Mouse (Mus musculus): ENCODE data around the gene Nt5dc2.

Gene Nt5dc2

DNA sequence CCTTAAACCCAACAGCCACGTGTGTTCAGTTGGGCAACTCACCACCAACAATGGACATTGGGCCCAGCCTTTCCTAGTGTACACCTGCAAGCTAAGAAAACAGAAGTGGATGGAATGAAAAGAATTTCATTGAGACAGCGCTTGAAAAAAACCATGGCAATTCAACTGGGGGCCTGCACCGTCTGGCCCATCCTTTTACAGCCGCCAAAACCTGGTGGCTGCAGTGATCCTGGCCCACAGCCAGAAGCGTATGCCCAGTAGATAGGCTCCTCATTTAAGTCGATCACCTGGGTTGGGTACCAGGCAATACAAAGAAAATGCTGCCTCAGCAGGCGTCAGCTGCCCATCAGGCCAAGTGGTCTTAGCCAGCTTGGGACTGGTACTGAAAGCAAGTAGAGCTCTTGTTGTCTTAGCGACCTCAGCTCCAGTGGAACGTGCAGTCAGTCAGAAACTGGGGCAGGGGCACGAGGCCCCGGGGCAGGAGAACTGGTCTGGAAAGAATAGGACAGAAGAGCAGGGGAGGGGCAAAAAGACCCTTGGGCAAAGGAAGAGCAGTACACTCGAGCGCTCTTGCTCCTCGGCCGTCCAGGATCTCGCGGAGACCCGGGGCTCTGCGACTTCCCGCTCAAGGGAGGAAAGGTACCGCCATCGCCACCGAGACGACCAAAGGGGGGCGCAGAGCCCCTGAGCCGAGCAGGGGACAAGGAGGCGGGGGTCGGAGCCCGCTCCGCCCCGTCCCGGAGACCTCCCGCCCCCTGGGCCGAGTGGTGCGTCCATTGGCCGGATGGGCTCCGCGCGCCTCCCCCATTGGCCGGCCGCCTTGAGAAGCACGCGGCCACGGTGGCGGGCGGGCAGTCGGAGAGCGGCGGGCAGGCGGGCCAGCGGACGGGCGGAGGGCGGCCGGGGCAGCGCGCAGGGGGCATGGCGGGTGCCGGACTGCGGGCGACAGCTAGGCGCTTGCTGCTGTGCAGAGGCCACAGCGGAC is at the start of gene Nt5dc2:
TSS of gene Nt5dc2 (plus strand) at position 818 of the 985 bp plus-strand sequence.
- in situ Hi-C loops (cut with MboI; ENCODE audit: low pct_unique_long_range_greater_than_20kb in 1 of 2, low sequenced_read_pairs in 2 of 2, unreplicated experiment in 1 of 2): no loop called here

DNA sequence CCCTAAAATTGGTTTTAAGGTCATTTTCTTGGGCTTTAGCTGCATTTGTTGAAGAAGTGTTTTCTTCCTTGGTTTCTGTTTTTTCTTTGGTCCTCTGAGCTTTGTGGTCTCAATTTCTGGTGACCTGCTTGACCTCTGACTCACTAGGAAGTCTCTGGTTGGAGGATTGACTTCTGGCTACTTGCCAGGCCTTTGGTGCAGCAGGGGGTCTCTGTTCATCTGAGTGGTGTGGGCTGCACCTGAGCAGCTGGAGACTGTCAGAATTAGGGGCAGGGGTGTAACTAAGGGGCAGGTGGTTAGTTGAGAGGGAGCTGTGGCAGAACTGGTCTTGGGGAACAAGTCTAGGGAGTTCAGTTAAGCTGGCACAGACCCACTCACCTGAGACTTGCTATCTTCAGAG is 49.7 kb upstream of the Nt5dc2 start:
- in situ Hi-C loops (cut with MboI; ENCODE audit: low pct_unique_long_range_greater_than_20kb in 1 of 2, low sequenced_read_pairs in 2 of 2, unreplicated experiment in 1 of 2): no loop called here

DNA sequence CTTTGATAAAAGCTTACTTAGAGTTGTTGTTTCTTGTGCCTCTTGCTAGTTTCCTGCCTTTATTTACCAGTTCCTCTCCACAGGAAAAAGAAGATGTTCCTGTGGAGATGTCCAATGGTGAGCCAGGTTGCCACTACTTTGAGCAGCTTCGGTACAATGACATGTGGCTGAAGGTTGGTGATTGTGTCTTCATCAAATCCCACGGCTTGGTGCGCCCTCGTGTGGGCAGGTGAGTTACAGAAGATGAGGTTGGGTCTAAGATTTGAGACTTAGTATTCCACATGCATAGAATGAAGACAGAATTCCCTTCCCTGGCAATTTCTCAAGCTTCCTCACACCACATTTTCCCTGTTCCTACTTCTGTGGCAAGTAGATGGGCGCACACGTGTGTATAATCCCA is 43.4 kb upstream of the Nt5dc2 start:
- in situ Hi-C loops (cut with MboI; ENCODE audit: low pct_unique_long_range_greater_than_20kb in 1 of 2, low sequenced_read_pairs in 2 of 2, unreplicated experiment in 1 of 2): no loop called here

DNA sequence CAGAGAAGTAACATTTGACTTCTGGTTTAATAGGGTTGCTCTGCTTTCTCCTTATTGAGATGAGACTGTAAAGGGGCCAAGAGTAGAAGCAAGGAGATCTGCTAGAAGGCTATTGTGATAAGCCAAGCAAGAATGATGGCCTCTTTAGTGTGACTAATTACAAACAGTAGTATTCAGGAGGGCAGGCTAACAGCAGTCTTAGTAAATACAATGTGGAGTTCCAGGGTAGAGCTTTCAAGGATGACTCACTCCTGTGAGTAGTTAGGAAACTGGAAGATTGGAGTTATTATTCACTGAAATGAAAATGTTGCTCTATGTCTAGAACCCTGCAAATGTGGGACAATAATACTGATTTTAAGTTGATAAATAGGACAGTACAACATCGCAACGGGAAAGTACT is 42.3 kb upstream of the Nt5dc2 start:
- in situ Hi-C loops (cut with MboI; ENCODE audit: low pct_unique_long_range_greater_than_20kb in 1 of 2, low sequenced_read_pairs in 2 of 2, unreplicated experiment in 1 of 2): no loop called here

DNA sequence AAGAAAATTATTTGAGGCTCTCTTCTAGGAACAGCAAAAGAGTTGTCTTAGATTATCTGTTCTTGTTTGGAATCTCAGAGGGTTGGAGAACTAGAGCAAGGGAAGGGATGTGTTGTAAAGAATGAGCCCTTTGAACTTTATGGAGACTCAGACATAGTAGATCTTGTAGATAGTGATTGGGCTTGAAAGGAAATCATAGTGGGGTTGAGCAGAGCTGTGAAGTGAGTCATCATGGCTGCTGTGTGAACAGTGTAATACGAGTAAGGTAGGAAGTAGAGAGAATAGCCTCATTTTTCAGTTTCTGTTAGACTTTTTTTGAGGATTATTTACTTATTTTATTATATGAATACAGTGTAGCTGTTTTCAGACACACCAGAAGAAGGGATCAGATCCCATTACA is 40.9 kb upstream of the Nt5dc2 start:
- in situ Hi-C loops (cut with MboI; ENCODE audit: low pct_unique_long_range_greater_than_20kb in 1 of 2, low sequenced_read_pairs in 2 of 2, unreplicated experiment in 1 of 2): no loop called here

DNA sequence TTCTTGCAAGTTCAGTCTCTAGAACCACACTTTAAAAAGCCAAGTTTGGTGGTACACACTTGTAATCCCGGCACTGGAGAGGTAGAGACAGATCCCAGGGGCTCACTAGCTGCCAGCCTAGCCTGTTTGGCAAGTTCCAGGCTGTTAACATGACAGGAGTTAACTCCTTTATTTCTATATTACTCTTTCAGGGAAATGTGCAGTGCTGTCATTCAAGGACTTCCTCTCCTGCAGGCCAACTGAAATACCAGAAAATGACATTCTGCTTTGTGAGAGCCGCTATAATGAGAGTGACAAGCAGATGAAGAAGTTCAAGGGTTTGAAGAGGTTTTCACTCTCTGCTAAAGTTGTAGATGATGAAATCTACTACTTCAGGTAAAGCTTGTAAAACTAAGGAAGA is 25.7 kb upstream of the Nt5dc2 start:
- in situ Hi-C loops (cut with MboI; ENCODE audit: low pct_unique_long_range_greater_than_20kb in 1 of 2, low sequenced_read_pairs in 2 of 2, unreplicated experiment in 1 of 2): no loop called here

DNA sequence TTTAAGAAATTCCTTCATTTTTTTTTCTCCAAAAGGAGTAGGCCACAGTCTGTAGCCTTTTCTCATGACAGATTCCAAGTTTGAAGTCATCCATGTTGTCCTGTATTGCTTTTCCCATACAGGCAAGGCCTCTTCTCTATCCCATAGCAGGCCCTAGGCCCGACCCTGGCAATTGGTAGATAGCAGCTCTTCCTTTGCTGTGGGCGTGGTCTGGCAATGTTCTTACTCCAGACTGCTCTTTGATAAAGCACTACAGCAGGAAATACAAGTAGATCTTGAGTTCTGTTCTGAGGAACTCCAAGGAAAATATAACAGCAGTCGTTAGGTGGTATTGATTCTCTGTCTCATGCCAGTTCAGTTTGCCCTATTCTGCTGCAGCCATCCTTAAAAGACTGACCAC is 20.2 kb upstream of the Nt5dc2 start:
- in situ Hi-C loops (cut with MboI; ENCODE audit: low pct_unique_long_range_greater_than_20kb in 1 of 2, low sequenced_read_pairs in 2 of 2, unreplicated experiment in 1 of 2): no loop called here

DNA sequence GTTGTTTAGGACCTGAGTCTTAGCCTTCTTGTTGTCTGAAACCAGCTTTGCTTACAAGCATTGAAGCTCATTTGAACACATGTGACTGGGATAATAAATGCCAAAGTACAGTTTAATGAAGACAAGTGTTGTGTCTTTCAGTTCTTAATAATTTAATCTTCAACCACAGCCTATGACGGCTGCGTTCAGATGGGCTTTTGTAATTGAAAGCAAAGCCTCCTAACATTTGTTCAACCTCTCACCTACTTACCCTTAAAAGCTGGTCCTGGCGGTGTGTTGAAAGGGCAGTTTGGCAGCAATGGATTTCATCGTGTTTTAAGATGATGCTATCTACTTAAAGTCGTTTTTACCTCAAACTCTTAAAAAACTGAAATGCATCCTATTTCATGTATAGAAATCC is 18.7 kb upstream of the Nt5dc2 start:
- in situ Hi-C loops (cut with MboI; ENCODE audit: low pct_unique_long_range_greater_than_20kb in 1 of 2, low sequenced_read_pairs in 2 of 2, unreplicated experiment in 1 of 2): no loop called here

DNA sequence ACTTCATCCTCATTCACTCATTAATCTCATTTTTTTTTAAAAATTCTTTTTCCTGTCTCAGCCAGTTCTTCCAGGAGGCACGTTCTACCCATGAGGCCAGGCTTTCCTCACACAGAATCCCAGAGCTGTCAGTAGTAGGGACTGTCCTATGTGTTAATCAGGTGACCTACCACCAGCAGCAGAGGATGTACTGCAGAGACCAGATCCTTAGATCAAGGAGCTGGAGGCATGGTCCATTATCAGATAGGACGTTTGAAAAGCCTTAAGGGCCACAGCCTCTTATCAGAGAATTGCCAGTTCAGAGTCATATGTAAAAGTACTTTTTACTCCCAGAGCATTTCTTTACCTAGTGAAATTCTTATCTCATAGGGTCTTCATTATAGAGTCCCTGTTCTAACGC is 16.8 kb upstream of the Nt5dc2 start:
- in situ Hi-C loops (cut with MboI; ENCODE audit: low pct_unique_long_range_greater_than_20kb in 1 of 2, low sequenced_read_pairs in 2 of 2, unreplicated experiment in 1 of 2): no loop called here

DNA sequence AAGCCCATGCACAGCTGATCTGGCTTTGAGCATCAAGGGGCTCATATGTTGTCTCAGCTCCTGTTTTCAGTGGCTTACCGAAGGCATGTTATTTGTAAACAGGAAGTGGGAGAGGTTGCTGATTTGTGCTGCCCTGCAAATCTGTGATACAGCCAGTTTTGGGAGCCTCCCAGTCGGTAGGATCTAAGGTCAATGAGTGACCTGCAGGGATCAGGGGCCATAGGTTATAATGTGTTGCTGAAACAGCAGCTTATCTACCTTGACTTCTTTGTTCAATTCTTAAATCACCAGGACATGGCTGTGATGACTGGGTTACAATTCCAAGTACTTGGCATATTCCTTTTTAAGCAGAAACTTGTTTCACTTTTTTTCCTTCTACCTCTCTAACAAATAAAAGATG is 15.3 kb upstream of the Nt5dc2 start:
- in situ Hi-C loops (cut with MboI; ENCODE audit: low pct_unique_long_range_greater_than_20kb in 1 of 2, low sequenced_read_pairs in 2 of 2, unreplicated experiment in 1 of 2): no loop called here

DNA sequence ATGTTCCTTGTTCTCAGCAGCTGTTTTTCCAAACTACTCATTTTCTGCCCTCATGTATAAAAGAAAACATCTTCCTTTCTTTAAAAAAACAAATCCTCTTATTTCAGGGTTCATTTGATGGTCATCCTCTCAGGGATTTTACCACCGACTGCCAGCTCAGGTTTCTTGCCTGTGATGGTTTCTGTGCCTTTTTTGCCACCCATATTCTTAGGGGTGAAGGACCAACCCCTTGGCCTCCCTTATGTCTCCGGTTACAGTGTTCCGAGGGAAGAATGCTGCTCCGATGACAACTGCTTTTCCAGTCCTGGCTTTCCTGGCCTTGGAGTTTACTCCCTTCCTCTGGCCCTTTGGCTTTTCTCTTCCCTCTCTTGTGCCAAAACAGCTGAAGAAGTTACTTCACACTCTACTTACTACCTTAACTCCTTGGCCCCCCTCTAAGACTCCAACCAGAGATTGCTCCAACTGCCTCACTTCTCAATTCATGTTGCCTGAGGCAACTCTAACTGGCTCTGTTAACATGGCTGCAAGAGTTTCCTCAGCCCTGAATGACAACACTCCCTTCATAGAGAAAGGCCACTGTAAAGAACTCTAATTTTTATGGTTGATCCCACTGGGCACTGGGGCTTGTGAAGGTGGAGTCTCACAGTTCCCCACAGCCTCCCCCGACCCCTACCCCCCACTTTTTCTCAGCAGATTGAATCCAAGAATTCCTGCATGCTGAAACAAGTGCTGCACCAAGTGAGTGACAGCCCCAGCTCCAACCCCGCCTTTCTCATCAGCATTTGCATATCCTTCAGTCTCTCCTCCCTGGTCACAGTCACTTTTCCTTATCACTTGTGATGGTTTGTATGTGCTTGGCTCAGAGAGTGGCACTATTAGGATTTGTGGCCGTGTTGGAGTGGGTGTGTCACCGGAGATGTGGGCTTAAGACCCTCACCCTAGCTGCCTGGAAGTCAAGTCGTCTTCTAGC is 5.5 kb upstream of the Nt5dc2 start:
- in situ Hi-C loops (cut with MboI; ENCODE audit: low pct_unique_long_range_greater_than_20kb in 1 of 2, low sequenced_read_pairs in 2 of 2, unreplicated experiment in 1 of 2): no loop called here

DNA sequence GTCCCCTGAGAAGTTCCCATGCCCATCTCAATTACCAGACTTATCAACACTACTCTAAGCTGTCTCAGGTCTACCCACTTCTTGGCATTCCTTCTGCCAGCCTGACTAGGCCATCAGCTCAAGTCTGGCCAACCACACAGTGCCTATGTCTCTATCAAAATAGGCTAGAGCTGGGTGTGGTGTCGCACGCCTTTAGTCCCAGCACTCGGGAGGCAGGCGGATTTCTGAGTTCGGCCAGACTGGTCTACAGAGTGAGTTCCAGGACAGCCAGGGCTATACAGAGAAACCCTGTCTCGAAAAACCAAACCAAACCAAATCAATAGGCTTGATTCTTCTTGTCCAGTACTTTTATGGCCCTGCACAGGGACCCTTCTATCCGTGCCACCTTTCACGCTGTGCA is 4.0 kb upstream of the Nt5dc2 start:
- in situ Hi-C loops (cut with MboI; ENCODE audit: low pct_unique_long_range_greater_than_20kb in 1 of 2, low sequenced_read_pairs in 2 of 2, unreplicated experiment in 1 of 2): no loop called here

DNA sequence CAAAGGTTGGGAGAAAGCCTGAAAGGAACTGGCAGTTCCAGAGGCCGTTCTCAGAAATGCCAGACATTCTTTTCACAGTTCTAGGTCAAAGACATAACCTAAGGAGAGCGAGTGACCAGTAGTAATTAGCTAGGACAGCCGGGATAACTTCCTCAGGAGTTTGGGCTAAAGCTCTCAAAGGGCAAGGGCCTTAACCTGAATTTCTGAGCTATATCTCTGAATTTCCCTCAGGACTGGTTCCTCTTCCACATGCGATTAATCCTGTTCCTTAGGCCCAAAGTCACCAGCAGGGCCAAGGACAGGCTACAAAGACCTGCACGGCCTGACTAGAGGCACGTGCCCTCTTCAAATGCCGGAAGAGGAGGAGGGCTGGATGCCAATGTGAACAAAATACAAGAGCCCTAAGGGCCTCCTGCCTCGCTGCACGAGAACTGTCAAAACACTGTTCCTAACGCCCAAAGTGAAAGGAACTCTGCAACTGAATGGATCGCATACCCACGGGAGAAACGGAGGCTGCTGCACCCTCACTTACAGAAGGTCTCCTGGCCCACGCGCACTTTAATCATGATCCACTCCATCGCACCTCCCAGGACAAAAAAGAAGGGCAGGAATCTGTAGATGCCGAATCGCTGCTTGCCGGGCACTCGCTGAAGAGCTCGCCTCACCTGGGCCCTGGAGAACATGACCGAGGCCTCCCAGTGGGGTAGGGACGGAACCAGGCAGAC is 2.6 kb upstream of the Nt5dc2 start:
- in situ Hi-C loops (cut with MboI; ENCODE audit: low pct_unique_long_range_greater_than_20kb in 1 of 2, low sequenced_read_pairs in 2 of 2, unreplicated experiment in 1 of 2): no loop called here

DNA sequence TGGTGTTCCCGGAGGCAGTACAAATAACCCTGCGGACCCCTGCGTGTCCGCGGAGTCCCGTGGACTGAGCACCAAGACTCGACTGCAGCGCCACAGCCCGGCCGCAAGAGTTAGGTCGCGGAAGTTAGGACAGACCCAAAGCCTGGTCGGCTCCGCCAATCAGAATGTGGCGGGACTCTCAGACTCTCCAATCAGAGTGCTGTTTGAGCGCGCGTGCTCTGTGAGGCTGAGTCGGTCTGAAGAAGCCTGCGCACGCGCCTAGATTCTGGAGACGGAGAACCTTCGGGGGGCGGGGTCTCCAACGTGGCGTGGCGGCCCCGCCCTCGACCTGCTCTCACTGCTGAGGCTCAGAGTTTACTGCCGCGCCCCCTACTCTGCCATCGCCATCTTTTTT is 2.0 kb upstream of the Nt5dc2 start, which contains the start of gene Smim4:
TSS of gene Smim4 (minus strand) at position 131 of the 394 bp plus-strand sequence.
- in situ Hi-C loops (cut with MboI; ENCODE audit: low pct_unique_long_range_greater_than_20kb in 1 of 2, low sequenced_read_pairs in 2 of 2, unreplicated experiment in 1 of 2): no loop called here

DNA sequence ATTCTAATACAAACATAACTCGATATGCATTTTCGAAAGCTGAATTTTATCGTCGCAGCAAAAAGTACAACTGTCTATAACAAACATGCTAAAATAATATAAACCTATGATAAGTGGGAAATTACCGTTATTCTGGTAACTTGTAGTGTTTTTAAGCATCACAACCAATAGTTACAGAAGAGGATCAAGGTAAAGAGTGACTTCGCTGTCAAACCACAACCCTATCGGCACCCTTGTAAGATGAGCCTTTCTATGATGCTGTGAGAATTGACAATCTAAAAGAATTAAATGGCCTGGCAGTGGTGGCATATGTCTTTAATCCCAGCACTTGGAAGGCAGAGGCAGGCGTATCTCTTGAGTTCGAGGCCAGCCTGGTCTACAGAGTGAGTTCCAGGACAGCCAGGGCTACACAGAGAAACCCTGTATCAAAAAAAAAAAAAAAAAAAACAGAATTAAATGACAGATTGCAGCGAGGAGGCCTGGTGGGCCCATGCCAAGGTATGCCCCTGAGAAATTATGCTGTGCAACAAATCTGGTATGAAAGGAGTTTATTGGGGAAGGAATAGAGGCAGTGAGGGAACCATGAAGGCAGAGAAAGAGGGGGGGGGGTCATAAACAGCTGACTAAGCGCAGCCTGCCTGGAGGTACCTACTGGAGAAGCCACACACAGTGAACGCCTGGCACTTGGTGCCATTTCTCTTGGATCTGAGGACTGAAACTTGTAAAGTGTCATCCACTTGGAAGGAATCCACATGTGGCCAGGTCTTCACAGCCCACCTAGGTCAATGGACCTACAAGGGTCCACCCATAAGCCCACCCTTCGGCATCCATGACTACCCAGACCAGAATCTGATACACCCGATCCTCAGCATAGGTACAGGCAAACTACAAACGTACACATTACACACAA is 1.3 kb upstream of the Nt5dc2 start:
- in situ Hi-C loops (cut with MboI; ENCODE audit: low pct_unique_long_range_greater_than_20kb in 1 of 2, low sequenced_read_pairs in 2 of 2, unreplicated experiment in 1 of 2): no loop called here

DNA sequence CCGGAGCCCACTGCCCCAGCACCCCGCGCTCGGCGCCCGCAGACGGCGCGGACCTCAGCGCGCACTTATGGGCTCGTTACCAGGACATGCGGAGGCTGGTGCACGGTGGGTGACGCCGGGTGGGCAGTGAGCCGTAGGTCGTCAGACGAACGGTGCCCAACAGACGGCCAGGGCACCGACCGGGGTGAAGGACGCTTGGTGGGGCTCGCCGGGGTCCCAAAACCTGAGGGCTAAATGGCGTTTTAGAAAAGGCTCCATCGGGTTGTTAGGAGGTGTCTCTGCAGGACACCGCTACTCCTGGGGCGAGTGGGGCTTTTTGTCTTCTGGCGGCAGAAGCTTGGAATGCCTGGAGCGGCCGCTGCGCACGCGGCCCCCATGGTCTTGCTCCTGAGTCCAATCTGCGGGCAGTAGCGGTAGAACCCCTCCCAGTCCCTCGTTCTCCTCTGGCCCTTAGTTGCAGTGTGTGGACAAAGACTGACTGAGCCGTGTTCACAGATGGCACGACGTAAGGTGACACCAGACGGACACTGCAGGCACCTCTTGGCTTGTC is 494 bp downstream of the Nt5dc2 start:
- in situ Hi-C loops (cut with MboI; ENCODE audit: low pct_unique_long_range_greater_than_20kb in 1 of 2, low sequenced_read_pairs in 2 of 2, unreplicated experiment in 1 of 2): no loop called here

DNA sequence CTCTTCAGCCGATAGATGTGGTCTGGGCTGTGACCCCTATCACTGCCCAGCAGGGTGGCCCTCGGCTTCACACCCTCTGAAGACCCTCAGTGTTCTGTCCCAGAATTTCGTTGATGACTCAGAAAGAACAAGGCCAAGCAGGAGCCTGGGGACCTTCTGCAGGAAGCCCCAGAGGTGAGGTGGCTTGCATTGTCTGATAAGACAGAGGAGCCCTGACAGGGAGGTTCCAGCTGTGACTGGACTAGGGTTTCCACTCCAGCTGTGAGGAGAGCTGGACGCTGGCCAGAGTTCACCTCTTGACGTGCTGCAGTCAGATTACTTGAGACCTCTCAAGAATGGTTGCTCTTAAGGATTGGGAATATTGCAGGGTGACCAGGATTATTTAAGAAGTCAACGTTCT is 1.2 kb downstream of the Nt5dc2 start:
- in situ Hi-C loops (cut with MboI; ENCODE audit: low pct_unique_long_range_greater_than_20kb in 1 of 2, low sequenced_read_pairs in 2 of 2, unreplicated experiment in 1 of 2): no loop called here

Measured in mouse embryonic stem cell (cell line).